Mouse (Mus musculus) kidney, postnatal 10 days (tissue): Measurements from ENCODE around the gene Pwwp2b.

Experiments
- DNase-seq: peaks from one replicate; pipeline ENCODE4 v3.0.0; 2021; ENCODE audit warnings: mixed read lengths

The Pwwp2b gene

DNA sequence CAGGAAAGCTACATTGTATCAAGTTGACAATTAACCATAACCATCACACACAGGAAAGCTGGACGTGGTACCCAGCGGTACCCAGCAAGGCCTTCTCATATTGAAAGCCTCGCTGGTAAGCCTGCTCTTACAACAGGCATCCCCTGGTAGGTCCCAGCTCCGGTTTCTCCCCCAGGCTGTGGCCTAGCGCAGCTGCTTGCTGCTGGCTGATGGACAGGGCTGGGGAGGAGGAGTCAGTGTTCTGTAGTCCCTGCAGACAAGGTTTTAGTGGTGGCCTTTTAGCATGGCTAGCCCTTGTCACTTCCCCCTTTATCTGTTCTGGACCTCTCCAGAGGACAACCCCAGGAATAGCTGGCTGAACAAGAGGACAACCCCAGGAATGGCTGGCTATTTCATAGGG, 54.0 kb downstream of the Pwwp2b start:
- DNase-seq: no peak

DNA sequence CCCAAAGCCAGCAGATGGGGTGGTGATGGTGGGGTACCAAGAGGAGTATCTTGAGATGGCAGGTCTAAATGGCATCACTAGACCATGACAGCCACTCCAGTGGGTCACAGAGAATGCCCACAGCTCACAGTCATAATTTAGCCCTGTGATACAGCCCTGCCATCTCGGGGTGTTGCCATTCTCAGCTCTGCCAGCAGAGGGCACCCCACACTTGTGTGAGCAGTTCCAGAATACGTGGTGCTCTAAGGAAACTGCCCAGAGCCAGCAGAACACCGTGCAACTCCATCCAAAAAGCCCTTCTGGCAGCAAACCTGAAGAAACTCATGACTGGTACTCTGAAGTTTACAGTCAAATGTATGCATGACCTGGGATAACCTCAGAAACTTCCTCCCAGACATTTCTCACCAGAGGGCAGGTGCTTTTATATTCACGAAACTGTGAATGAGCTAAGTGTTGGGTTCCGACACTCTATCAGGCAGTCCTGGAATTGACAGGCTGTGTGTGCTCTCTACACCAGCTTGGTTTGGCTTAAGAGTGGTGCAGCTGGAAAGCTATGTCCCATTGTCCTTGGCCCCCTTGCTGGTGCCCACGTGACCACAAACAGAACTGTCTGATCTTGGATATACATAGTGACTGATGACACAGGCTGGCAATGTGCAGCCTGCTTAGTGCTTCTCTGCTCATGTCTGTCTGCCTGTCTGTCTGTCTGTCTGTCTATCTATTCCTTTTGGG, 55.2 kb downstream of the Pwwp2b start:
- DNase-seq: peak; percentile 94

DNA sequence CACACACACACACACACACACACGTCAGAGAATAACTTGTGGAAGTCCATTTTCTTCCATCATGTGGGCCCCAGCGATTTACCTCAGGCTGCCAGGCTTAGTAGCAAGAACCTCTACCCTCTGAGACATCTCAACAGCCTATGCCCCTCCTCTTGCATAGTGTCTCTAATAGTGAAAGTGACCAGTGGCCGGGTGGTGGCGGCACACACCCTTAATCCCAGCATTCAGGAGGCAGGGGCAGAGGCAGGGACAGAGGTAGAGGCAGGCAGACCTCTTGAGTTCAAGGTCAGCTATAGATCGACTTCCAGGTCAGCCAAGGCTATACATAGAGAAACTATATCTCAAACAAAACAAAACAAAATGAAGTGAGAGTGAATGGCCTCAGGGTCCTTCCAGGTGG, 56.0 kb downstream of the Pwwp2b start:
- no peak for DNase-seq

DNA sequence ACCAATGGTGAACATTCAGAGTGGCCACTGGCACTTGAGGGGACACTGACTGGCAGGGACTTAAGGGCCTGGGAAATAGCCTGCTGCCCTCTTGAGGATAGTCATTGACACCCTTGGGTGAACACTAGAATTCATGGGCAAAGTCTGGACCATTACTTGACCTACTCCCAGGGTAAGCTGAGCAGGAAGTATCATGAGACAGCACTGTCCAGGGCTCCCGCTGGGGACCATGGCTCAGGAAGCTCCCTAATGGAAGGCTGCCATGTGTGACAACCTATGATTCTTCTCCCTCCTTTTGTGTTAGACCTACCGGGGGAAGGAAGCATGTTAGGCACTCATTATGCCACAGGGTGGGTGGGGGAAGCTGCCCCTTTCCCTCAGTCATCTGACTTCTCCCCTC, 58.8 kb downstream of the Pwwp2b start:
- DNase-seq: peak; percentile 21

DNA sequence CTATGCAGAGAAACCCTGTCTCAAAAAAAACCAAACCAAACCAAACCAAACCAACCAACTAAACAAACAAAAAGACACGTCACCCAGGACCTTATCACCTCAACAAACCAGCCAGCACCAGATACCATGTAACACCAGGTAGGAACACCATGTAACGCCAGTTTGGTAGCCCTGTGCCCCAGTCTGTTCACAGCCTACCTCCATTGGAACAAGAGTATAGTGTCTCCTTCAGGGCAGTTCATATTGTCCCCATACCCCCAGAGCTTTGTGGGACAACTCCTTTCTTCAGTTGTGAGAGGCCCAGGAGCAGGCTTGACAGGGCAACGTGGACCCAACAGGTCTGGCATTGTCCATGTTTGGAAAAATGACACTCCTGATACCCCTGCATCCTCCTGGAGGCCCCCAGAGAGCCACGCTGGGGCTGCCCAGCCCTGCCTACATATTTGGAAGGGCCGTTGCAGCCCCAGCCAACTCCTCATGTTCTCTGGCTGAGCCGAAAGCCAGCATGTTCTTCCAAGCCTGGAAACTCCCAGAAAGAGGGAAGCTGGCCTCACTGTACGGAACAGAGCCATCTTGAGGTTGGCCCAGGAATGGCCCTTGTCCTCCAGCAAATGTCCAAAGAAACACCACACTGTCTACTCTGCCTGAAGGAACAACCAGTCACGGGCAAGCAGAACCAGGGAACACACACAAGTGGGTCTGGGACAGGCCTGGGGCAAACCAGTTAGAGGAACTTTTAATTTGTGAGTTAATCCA, 60.0 kb downstream of the Pwwp2b start:
- peak; percentile 59 for DNase-seq

DNA sequence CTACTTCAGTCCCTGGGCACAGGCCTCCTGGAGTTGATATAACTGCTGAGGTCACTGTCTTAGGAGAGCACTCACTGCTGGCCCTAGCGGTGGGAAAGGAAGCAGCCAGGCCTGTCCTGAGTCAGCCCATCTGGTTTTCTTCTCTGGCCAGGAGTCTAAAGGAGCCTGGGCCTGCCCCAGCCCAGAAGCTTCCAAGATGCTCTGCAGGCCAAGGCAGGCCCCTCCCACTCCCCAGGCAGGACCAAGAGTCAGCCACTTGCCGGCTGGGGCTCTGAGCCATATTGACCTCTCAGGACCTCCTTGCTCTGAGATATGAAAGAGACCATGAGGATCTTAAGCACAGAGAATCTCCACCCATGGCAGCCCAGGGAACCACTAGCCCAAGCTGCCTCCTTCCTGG, 60.8 kb downstream of the Pwwp2b start:
- DNase-seq: peak; percentile 66

DNA sequence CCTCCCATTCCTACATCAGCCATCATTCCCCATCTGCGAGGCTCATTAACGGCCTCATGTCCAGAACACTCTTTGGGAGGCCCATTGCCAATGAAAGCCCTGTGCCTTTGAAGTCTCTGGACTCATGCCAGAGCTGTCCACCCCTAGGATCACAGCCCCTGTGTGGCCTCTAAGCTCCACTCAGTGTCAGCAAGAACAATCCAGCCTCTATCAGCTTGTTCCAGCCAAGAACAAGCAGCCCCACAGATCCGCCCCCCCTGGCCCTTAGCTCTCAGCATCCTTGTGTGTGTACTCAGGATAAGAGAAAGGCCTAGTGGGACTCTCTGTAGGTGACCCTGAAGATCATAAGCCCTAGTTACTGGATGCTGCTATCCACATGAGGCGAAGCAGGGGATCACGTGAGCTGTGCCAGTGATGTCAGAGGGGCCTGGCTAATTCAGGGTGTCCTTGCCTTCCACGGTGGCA, 62.2 kb downstream of the Pwwp2b start:
- peak; percentile 24 for DNase-seq

DNA sequence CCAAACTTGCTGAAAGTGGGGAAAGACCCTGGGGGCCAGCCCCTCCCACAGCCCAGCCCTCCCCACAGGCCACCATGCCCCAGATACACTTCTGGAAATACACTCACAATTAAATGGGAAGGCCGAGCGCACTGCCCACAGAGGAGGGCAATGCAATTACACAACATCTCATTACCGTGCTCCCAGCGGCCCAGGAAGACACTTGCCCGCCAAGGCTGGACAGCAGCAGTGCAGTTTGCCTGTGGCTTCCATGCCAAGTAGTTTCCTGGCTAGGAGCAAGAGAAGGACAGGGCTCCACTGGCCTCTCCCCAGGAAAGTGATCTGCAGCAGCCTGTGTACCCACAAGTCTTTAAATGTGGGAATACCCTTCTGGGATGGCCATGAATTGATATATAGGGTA, 64.4 kb downstream of the Pwwp2b start:
- DNase-seq: peak; percentile 21

DNA sequence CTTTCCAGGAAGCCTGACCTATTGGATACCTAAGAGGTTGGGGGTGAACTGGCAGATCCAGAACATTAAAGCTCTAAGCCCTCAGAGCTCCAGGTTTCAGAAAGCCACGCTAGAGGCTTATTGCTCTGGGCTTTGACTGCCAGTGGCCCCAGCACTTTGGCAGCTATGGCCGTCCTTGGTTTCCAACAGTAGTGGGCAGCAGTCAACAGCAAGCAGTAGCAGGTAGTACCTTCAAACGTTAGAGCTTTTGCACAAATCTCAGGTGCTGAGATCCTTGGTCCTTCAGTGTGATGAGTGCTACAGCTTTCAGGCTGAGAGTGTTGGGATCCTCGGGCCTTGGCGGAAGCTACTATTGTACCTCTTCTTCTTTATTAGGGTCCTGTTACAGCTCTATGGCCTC, 65.1 kb downstream of the Pwwp2b start:
- DNase-seq: no peak

DNA sequence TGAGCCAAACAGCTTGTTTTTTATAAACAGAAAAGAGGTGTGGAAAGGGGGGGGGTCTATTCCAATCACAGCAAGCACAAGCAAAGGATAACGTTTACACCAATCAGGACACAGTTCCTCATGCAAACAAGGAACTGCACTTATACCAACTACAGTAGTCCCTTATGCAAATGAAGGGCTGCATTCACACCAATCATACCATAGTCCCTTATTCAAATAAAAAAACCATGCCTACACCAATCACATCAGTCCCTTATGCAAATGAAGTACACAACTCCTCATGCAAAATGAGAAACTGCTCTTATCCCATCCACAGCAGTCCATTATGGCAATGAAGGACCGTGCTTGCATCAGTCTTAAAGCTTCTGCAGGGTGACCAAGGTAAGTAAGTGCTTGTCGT, 66.4 kb downstream of the Pwwp2b start:
- no peak for DNase-seq

DNA sequence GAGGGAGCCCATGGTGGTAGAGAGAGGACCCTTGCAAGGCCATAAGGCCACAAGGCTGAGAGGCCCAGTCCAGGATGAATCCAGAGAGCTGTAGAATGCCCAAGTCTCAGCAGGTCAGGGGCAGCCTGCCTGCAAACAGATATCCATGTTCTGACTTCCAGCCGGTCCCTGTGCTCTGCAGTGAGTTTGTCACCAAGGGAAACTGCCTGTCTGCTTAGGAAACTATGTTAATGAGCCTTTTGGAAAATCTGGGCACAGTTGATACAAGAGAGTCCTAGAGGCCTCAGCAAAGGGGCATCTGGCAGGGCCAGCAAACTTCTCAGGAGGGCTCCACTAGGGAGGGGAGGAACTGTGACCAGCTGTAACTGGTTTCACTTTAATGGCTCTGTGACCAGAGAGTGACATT, 70.7 kb downstream of the Pwwp2b start:
- peak; percentile 35 for DNase-seq
